Mouse (Mus musculus) bone marrow, adult 2 months (tissue): Measurements from ENCODE around the gene Crcp.
A peak's percentile ranks its signal among the peaks of the same experiment; 100 is the strongest.

Source experiments
- CTCF ChIP-seq: fragments of 200-500 bp; IDR thresholded peaks from 2 replicates; pipeline ENCODE4 v1.5.1; 2011; ENCODE audit warnings: low read length, control low read depth; ENCODE audit not compliant: control insufficient read depth, insufficient read depth
- POLR2A ChIP-seq: fragments of 200-500 bp; IDR thresholded peaks from 2 replicates; pipeline ENCODE4 v1.6.1; 2011; ENCODE audit warnings: low read depth, mild to moderate bottlenecking, control low read depth, low read length, borderline replicate concordance; ENCODE audit not compliant: control insufficient read depth

GRCm38 (mm10) chr5:130037752-130038455, 8.8 kb downstream of the Crcp start:
- TF ChIP-seq CTCF (peak; percentile 85), POLR2A (no peak)
